Mouse (Mus musculus) frontal cortex, adult (tissue): ENCODE results near the gene Slc30a10.

Experiments used
- ATAC-seq: cut with Nextera tagmentation; 2 replicates; pipeline ENCODE4 v1.9.2; 2017; ENCODE audit warnings: mild to moderate bottlenecking, moderate library complexity, mixed read lengths; ENCODE audit not compliant: low TSS enrichment

Gene Slc30a10

GRCm38 (mm10) chr1:185462889-185463288, 8.2 kb downstream of the Slc30a10 start:
- no peak for ATAC-seq

GRCm38 (mm10) chr1:185469551-185470021, 14.9 kb downstream of the Slc30a10 start:
- no peak for ATAC-seq

GRCm38 (mm10) chr1:185472025-185472720, 17.5 kb downstream of the Slc30a10 start:
- ATAC-seq, result no peak

GRCm38 (mm10) chr1:185472730-185473129, 18.1 kb downstream of the Slc30a10 start:
- no peak for ATAC-seq

GRCm38 (mm10) chr1:185473437-185473836, 18.8 kb downstream of the Slc30a10 start:
- no peak for ATAC-seq

- no peak for ATAC-seq
These were observed 25.2 kb downstream of the Slc30a10 start for GRCm38 (mm10) chr1:185479861-185480260.

GRCm38 (mm10) chr1:185482001-185482761, 27.5 kb downstream of the Slc30a10 start:
- peak; percentile 74 for ATAC-seq

- ATAC-seq, result no peak
These were observed 28.1 kb downstream of the Slc30a10 start for GRCm38 (mm10) chr1:185482762-185483161.

- no peak for ATAC-seq
These were observed 28.9 kb downstream of the Slc30a10 start for GRCm38 (mm10) chr1:185483356-185484057.

GRCm38 (mm10) chr1:185484281-185484680, 29.6 kb downstream of the Slc30a10 start:
- ATAC-seq, result peak; percentile 20; the same call in 1 of the 2 replicates

GRCm38 (mm10) chr1:185489893-185490292, 35.2 kb downstream of the Slc30a10 start:
- no peak for ATAC-seq

- ATAC-seq, result no peak
These were observed 36.0 kb downstream of the Slc30a10 start for GRCm38 (mm10) chr1:185490603-185491002.

GRCm38 (mm10) chr1:185493439-185494034, 38.9 kb downstream of the Slc30a10 start:
- ATAC-seq, result peak; percentile 52; the same call in 1 of the 2 replicates

- no peak for ATAC-seq
These were observed 42.3 kb downstream of the Slc30a10 start for GRCm38 (mm10) chr1:185496791-185497460.

GRCm38 (mm10) chr1:185500602-185501001, 46.0 kb downstream of the Slc30a10 start:
- ATAC-seq, result no peak

- ATAC-seq, result peak; percentile 67; the same call in 1 of the 2 replicates
These were observed 47.2 kb downstream of the Slc30a10 start for GRCm38 (mm10) chr1:185501801-185502340.

- ATAC-seq, result no peak
These were observed 47.9 kb downstream of the Slc30a10 start for GRCm38 (mm10) chr1:185502550-185502949.

GRCm38 (mm10) chr1:185509042-185509441, 54.4 kb downstream of the Slc30a10 start:
- no peak for ATAC-seq

- ATAC-seq, result no peak
These were observed 56.7 kb downstream of the Slc30a10 start for GRCm38 (mm10) chr1:185511306-185511705.

GRCm38 (mm10) chr1:185515526-185515979, 60.9 kb downstream of the Slc30a10 start:
- ATAC-seq, result no peak

GRCm38 (mm10) chr1:185516041-185516440, 61.4 kb downstream of the Slc30a10 start:
- ATAC-seq, result no peak
